Mouse (Mus musculus) urinary bladder, adult 2 months (tissue): ENCODE results near the gene Rtf2. TPM values are rescaled to one million over a fixed set of nuclear protein-coding genes. Genes with fewer than 3 reads are reported as not detected.

Experiments
- DNase-seq: peaks from one replicate; pipeline ENCODE4 v3.0.0; 2022; ENCODE audit warnings: low spot score
- polyA plus RNA-seq: library from polyadenylated mRNA; depleted of rRNA; stranded (reverse); fragments of >200 nt; gene quantifications from 2 replicates; pipeline ENCODE4 v1.2.3, GENCODE M21; 2012; rRNA removed

Gene Rtf2
- polyA plus RNA-seq = 72.6 and 72.7 TPM in 2 replicates

DNA sequence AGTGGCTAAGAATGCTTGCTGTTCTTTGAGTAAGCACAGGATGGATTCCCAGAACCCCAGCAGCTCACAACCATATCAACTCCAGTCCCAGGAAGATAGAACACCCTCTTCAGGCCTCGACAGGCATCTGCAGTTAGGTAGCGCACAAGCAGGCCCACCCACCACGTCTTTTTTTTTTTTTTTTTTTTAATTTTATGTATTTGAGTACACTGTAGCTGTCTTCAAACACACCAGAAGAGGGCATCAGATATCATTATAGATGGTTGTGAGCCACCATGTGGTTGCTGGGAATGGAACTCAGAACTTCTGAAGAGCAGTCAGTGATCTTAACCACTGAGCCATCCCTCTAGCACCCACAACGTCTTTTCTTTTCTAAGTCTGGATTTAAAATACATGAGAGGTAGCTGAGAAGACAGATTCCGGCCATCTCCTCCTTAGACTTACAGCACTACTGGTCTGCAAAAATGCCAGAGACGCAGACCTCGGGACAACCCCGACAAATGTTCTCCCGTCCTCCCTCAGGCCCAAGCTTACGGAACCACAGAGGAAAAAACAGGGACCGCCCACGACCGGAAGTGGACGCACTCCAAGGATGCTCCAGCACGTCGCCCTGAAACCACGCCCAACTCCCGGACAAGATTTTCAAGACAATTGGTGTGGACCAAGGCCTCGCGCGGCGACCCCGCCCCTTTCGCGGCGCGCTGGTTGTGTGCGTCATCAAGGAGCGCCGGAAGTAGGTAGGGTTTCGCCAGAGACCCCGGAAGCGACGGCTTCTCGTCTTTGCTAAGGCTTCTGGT lies at the start of gene Rtf2:
TSS of gene Rtf2 (plus strand) at position 714 of the 797 bp plus-strand sequence.
- DNase-seq = peak; percentile 99

DNA sequence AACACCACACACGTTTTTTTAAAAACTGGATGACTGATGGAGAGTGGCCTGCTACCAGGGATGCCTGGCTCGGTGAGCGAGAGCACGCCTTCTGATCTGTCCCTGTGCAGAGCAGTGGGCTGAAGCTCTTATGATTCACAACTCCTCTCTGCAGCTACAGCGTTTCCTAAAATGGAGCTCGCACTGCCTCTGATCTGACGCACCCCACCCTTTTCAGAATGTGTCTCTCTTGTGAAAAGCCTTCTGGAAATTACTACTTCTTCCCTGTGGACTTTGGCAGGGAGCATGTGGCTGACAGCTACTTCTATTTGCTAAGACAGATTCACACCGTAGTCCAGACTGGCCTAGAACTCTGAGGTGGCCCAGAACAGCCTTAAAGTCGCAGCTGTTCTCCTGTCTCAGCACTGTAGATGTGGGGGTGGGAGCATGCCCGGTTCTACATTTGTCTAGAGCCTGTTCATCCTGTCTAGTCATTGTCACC lies 48.3 kb upstream of the Rtf2 start:
- no peak for DNase-seq

DNA sequence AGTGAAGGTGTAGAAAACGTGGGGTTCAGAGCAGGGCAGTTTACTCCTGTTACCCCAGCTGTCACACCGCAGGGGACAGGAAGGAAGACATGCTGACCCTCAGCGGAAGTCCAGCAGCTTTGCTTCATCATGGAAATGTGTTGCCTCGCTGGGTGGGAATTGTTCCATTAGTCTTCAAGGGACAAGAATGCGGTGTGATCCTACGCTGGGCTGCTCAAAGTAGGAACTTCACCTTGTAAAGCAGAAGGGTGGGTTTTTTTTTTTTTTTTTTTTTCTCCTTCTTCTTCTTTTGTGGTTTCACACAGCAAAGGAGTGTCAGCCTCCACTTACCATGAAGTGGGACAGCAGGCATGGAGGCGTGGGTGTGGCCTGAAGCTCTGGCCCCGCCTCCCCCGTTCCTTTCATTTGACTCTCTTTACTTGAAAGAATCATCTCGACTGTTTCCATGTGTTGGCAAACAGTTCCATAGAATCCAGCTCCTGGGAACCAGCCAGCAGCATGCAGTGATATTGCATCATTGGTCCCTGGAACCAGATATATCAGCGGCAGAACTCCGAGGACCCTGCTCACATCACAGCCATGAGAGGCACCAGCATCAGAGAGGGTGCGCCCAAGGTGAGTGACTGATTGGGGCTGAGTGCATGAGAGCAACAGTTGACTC lies 46.8 kb upstream of the Rtf2 start, which contains the start of gene Cass4:
TSS of gene Cass4 (plus strand) at position 404 of the 661 bp plus-strand sequence.
- DNase-seq = no peak

DNA sequence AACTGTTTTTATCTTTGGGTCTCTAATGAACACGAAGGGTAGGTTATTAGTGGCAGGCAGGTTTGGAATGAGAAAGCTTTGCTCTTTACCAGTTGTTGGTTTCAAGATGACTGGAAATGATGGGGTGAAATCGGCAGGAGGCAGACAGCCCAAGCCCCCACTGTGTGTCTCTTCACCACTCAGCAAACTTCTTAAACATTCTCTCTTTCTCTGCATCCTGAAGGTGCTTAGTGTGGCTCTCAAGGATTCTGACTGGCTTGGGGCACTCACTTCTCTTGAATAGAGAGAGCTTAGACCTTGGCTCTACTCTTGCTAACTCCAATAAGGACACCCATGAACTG lies 46.3 kb upstream of the Rtf2 start:
- no peak for DNase-seq

DNA sequence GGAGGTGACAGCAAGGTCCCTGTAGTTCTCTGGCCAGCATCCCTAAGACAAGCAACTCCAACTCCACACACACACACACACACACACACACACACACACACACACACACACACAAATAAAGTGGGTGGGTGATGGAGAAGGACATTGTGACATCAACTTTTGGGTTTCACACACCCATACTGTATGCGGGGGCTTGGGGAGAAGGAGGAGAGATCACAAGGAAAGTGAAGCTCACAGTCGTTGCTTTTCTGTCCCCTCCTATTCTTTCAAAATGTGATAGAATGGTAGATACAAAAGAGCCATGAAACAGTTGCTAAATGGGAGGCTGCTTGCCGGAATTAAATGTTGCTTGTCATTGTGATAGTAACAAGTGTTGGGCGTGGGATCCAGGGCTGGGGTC lies 45.7 kb upstream of the Rtf2 start:
- DNase-seq = no peak

DNA sequence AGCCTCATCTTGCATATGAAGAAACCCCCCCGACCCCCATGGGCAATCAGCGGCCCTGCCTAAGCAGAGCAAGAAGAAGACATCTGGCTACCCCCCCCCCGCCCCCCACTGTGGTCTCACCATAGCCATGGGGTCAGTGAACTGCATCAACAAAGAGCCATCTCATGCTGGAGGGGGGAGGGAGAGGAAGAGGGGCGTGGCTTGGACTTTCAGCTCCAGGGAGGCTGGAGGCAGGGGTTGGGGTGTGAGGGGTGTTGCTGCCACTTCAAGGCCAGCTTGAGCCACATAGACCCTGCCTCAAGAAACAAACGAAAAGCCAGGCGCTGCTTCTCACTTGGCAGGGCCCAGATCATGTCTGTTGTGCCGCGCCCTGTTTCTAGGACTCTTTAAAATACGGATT lies 44.4 kb upstream of the Rtf2 start:
- no peak for DNase-seq

DNA sequence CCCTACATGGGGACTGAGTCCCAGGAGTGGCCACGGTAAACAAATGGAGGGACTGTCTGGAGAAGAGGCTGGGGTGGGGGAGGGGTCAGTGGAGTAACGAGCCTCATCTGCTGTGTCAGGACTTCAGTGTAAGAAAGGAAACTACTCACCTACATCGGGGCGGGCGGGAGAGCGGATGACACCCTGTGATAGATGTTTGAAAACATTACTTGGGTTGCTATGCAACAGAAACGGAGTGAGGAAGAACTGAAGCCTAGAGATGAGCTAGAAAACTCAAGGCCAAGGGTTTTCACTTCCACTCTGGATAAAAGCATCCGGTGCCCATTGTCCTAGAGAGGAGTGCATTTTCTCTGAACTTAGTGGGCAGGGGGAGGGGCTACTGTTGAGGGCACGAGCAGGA lies 40.5 kb upstream of the Rtf2 start:
- DNase-seq = no peak

DNA sequence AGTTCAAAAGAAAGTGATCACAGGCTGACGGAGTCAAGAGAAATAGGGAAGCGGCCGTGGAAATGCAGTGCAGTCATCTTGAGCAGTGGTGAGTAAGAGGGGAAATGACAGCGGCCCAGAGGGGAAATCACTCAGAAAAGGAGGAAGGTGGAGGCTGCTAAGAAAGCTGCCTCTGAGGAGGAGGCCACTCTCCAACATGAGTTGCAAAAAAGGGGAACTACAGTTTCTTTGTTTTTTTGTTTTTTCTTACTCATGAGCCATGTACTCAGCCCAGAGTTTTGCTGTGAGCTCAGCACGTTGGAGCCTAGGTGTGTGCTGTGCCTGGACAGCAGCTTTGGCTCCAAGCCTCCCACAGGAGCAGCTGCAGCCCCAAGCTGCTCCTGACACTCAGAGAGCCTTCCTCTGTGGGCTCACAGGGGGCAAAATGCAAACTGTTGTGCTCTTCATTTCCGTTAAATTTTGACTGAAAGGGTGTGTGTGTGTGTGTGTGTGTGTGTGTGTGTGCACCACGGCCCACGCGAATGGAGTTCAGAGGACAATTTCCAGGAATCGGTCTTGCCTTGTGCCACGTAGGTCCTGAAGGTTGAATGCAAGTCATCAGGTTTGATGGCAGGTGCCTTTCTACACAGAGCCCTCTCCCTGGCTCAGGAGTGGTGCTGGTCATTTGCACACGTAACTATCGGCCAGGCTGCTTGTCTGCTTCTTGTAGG lies 39.1 kb upstream of the Rtf2 start:
- no peak for DNase-seq

DNA sequence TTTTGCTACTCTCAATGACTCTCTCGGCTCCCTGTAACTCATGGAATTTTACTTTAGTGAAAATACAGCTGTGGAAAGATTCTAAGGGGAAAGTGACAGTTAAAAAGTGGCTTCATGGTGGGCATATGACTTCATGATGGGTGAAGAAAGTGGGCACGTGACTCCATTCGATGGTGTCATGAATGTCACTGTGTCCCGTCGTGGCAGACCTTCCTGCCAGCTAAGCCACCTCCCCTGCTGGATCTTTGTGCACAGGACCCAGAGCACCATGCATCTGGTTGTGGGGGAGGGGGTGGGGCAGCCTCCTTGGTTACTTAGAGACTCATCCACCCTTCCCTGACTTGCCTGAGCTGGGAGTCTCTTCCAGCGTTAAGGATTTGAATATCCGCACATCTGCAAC lies 36.1 kb upstream of the Rtf2 start:
- DNase-seq = no peak

DNA sequence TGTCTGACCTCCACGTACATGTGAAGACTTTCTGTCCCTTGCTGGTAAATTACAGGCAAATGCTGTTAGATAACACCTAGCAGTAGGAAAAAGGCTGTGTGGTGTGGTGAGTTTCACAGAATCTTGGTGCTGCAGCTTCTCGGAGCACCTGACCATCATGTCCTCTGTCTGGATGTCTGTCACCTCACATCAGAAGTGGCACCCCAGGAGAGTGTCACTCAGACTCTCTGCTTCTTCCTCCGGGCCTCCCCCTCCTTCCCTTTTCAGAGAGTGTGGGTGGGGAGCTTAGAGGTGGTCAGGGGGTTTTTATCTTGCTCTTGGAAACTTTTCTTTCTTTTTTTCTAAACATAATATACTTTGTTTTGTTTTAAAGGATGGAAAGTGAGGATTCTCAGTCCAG lies 35.3 kb upstream of the Rtf2 start:
- DNase-seq = no peak

DNA sequence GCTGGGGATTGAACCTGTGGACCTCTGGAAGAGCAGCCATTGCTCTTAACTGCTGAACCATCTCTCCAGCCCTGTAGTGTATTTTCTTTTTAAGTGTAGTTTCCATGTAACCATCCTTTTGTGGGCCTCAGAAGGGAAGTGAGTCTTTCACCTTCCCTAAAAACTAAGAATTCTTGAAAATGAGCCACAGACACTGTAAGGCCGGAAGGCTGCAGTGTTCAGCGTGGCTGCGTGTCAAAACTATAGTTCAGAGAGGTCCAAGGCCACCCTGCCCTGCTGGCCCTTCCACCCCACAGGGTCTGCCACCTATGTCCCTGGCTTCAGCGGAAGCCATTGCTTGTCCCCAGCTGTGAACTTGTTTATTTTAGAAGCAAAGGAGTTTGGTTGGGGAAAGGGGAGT lies 34.2 kb upstream of the Rtf2 start:
- no peak for DNase-seq

DNA sequence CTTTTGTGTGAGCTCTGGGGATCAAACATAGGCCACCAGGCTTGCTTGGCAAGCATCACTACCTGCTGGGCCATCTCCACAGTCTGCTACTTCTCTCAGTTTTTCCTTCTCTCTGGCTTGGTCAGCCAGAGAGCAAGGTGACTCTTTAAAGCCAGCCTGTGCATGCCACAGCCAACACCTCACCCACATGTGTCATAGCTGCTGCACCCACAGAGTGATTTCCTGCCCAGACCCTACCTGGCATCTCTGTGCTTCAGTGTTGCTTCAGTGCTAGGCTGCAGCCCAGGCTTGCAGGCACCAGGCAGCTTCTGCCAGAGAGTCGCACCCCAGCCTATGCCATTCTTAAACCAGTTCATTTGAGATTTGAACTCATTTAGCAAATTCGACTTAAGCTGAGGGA lies 32.9 kb upstream of the Rtf2 start:
- no peak for DNase-seq

DNA sequence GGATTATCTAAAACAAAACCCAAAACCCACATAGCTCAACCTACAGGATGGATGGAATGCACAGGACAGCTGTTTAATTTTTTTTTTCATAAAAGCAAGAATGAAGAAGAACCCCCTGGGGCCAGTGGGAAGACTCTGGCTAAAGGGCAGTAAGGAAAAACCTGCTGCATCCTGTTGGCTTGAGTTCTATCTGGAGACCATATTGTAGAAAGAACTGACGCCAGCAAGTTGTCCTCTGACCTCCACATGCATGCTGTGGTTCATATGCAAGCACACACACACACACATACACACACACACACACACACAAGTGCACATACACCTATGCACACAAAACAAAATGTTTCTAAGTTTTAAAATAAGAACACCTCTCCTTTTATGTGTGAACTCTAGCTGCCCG lies 29.7 kb upstream of the Rtf2 start:
- no peak for DNase-seq

DNA sequence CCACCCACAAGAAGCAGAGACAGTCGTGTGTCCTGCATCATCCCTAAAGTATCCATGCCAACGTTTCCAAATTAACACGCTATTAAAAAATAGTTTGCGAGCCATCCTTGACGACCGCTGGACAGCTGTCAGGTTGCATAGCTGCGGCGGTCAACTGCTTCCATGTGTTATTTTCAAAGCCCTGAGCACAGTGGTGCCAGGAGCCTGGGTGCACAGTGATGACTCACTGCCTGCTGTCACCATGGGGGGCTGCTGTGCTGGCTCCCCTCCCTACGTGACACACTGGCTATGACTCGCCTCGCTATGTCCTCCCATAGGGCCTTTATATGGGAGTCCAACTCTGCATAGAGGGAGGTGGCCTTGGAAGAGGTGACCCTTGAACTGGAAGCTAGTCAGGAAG lies 29.3 kb upstream of the Rtf2 start:
- DNase-seq = no peak

DNA sequence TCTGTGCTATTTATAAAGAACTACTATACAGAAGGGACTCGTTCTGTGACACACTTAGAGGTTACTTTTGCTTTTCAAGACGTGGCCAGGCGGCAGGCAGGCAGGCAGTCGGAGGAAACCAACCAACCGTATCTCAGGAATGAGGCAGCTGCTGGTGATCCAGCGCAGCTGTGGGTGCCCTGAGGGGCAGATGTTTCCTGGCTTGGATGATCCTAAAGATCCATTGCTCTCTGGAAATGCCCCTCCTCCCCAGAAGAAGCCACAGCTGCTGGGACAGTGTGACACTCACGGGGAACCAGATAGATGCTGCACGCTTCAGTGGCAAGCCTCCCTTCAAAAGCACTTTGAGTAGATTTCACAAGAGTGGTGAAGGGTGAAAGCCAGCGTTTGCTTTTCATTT lies 27.9 kb upstream of the Rtf2 start:
- DNase-seq = no peak

DNA sequence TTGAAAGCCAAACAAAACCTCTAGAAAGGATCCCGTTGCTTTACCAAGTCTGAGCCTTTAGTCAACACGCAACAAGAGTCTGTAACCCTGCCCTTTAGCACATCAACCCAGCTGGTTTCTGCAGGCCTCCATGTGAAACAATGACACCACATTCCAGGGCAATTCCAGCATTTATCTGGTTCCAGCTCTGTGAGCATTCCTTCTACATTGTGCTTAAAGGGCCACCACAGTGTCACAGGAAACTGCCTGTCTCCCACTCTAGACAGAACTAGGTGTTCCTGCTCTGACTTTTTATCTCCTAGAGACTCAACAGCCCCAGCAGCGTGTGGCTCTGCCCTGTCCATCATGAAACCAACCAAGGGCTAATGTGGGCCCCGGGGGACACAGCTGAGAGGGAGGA lies 27.1 kb upstream of the Rtf2 start:
- DNase-seq = no peak

DNA sequence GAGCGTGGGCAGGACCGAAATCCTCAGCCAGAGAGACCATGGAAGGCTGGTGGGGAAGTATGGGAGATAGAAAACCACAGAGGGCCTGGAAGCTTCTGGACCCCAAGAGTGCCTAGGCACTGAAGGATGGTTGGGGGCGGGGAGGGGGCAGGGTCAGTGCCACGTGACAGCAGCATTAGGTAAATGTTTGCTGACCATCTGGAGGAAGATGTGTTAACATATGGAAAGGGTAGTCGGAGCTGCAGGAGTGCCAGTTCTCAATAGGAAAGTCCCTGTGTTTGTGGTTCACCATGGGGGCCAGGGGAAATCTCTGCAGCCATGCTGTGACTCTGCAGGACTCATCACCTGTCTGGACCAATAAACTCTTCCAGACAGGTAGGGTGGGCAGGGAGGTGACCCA lies 26.5 kb upstream of the Rtf2 start:
- DNase-seq = no peak

DNA sequence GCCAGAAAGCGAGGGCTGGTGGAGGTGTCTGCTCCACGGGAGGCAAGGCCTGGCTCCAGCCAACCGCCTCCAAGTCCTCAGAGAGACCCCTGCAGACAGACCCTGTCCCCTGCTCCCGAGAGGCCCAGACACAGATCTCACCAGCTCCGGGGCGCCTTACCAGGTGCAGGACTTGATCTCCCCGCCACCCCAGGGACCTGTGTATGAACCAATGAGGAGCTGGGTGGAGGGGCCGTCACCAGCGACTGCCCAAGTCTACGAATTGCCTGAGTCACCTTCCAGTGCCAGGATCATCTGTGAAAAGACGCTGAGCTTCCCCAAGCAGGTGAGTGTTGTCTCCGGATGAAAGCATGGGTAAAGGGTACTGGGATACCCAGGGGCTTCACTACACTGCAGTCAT lies 24.1 kb upstream of the Rtf2 start:
- no peak for DNase-seq

DNA sequence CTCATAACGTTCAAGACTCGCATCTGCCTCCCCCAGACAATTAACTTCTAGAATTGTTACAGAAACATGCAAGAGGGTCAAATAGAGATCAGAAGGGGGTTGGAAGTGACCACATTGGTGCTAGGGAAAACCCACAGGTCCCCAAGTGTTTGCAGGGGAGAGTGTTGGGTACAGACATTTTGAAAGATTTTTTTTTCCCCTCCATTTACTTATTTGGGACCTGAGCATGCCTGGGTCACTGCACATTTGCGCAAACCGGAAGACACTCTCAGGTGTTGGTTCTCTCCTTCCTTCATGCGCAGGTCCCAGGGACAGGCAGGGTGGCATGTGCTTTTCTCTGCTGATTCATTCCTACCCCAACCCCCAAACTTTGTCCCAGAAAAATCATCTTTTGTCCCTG lies 23.5 kb upstream of the Rtf2 start:
- DNase-seq = no peak

DNA sequence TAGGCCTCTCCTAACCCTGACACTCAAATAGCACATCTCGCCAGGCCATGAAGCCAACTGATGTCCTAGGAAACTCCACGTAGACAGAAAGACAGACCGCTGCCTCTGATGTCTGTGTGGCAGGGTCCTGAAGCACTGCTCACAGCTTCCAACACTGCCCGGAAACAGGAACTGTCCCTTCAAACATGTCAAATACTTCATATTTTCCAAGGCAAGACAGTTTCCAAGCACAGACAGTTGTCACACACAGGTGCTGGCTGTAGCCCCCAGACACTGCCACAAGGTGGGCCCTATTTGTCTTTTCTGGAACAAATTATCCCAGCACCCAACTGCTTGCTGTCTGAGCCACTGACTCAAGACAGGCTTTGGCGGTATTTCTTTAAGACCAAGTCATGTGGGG lies 22.1 kb upstream of the Rtf2 start:
- no peak for DNase-seq

DNA sequence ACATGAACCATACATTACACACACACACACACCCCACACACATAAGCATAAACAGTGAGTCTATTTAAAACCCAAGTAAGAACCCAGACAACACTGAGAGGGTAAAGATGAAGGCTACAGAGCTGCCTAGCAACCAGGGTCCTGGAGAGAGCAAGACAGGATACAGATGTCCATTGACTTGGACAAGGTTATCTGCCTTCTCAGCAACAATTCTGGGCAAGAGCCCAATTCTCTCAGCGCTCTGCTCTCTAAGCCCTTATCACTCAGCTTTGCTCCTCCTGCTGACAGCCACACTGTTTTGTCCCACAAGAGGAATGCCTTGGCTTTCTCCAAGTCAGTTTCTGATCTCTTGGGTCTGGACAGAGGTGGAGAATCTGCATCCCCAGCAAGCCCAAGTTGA lies 9.7 kb upstream of the Rtf2 start:
- no peak for DNase-seq

DNA sequence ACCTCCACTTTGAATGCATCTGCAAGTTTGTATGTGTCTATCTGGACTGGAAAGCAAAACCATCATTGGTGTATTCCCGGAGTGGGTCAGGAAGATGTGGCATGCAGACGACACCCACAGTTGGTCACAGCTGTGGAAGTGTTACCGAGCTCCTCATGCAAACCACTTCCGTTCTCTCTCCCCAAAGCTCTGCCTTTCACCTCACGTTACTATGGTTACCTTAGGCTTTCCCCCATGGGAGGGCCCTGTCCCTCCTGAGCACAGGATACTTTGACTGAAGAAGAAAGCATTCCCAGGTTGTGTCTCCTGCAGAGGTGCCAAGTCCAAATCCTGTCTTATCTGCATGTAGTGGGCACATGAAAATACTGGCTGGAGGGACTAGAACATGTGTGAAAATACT lies 6.6 kb upstream of the Rtf2 start:
- no peak for DNase-seq

DNA sequence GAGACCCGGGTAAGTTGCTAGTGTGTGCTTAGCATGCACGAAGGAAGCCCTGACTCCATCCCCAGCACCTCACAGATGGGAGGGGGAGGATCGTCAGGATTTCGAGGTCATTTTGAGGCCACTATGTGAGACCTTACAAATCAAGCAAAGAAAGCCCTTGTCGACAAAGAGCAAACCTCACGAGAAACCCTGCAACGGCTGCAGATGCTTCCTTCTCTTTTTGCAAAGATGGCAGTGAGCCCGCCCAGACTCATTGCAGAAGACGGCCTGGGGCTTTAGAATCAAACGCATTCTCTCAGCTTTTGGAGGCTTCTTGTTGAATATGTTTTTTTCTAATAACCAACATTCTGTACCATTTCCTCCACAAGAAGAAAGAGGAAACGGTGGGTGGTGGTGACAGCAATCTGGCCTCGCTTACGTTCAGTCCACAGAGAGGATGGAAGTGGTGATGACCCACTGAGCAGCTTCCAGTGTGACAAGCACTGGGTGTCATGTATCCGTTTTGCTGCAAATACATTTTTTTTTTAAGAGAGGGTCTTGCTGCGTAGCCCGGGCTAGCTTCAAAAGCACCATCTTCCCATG lies 2.9 kb upstream of the Rtf2 start:
- DNase-seq = no peak
